Mouse (Mus musculus): ENCODE measurements around the gene Fam129a. TPM values are rescaled to one million over a fixed set of nuclear protein-coding genes. Genes with fewer than 3 reads are reported as not detected.

The Fam129a gene
- polyA plus RNA-seq, 1 experiment from 2014 or later = 16.3 TPM

DNA sequence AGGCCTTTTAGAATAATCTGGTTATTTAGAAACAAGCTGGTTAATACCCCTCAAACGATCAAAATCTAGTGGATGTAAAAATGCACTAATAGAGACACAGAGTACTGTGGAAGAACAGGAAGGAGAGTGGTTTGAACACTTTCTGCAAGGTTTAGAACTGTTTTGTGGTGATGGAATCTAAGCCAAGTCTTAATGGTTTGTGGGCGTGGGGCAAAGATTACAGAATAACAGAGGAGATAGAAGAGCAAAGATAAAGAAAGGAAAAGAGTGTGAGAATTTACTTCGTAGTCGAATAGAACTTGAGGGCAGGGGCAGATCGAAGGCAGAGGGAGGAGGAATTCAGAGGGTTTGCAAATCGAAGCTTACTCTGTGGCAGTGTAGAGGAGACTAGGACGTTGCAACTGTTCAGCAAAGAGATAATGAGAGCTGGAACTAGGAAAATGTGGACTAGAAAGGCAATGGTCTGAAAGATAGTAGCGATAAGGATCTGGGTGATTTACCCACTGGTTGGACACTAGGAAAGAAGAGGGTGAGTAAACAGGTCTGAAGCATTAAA is 182.5 kb downstream of the Fam129a start:
- Histone ChIP-seq H3K4me3 (ENCODE audit: low read depth, low read length) (no peak overlapping the region), H3K9me3 (ENCODE audit: control insufficient read depth, low read length) (no peaks in the 10 kb centered on the region), H3K4me1 (ENCODE audit: control insufficient read depth, insufficient read depth, low read length) (peaks cover 19% of the 10 kb centered on the region), H3K27me3 (replicated peaks; ENCODE audit: control insufficient read depth, insufficient read depth, low read length) (no peaks in the 10 kb centered on the region), H3K36me3 (ENCODE audit: control insufficient read depth, insufficient read depth, low read length) (no peaks in the 10 kb centered on the region), H3K9ac (ENCODE audit: low read depth, low read length) (no peak overlapping the region), H3K4me2 (ENCODE audit: low read depth, low read length) (no peak overlapping the region), H3K27ac (replicated peaks; ENCODE audit: low read depth, low read length) (no peak overlapping the region)
- 81% methylated on average over 8 of the region's 8 CpGs for WGBS
- ATAC-seq (ENCODE audit: low read depth) (no peak), DNase-seq (ENCODE audit: low spot score) (no peak)

DNA sequence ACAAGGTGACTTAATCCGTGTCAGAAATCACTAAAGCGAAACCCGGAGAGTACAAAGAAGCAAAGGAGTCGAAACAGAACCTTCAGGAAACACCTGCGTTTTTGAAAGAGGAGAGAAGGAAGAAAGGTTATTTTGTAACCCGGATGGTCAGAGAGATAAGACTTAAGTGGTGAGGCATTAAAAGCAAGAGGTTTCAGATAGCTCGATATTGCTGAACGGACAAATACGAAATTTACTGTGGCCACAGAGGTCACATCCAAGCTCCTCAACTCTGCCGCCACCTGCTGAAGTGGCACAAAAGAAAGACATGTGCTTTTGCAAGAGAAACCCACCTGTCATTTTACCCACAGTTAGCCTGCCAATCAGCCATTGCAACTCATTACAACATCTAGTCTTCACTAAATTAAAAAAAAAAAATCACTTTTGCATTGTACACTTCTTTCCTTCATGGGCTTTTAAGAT is 183.1 kb downstream of the Fam129a start:
- Histone ChIP-seq H3K27ac (replicated peaks; ENCODE audit: low read depth, low read length) (no peak overlapping the region), H3K4me1 (ENCODE audit: control insufficient read depth, insufficient read depth, low read length) (peaks cover 19% of the 10 kb centered on the region), H3K4me3 (ENCODE audit: low read depth, low read length) (peak overlapping the region; percentile 93), H3K9ac (ENCODE audit: low read depth, low read length) (no peak overlapping the region), H3K27me3 (replicated peaks; ENCODE audit: control insufficient read depth, insufficient read depth, low read length) (no peaks in the 10 kb centered on the region), H3K4me2 (ENCODE audit: low read depth, low read length) (peak overlapping the region; percentile 48), H3K9me3 (ENCODE audit: control insufficient read depth, low read length) (no peaks in the 10 kb centered on the region), H3K36me3 (ENCODE audit: control insufficient read depth, insufficient read depth, low read length) (no peaks in the 10 kb centered on the region)
- 73% methylated on average over 10 of the region's 10 CpGs for WGBS
- ATAC-seq (ENCODE audit: low read depth) = no peak
- DNase-seq (ENCODE audit: low spot score) = no peak

DNA sequence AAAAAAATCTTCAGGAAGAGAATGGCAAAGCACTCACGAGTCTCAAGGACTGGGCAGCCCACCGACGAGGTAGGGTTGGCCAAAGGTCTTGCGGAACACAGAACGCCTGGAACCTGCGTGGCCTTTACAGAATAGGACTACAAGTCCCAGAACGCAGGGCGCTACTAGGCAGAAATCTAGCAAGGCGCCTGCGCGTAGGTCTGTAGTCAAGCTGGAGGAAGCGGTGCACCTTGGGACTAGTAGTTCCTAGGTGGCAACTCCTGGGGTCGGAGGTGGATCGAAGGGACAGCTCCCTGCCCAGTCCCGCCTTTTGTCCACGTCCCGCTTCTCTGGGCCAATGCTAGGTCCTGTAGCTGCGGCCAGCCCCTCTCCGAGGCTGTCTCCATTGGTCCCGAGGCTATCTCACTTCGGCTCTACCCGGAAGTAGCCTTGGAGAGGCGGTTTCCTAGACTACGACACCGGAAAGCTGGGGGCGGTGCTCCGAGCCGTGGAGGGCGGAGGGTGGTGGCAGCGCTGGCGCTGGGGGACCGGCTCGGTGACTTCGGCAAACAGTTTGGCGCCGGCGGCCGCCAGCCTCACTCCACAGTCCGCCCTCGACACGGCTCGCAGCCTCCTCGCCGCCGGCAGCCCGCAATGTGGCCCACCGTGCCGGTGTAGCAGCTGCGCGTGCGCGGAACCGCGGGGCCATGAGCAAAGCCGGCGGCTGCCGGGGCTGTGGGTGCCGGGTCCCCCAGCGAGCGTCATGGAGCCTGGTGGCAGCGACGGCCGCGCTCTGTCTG is 184.1 kb downstream of the Fam129a start, which contains the start of gene Edem3:
TSS of gene Edem3 (plus strand) at position 491 of the 779 bp plus-strand sequence.
- H3K4me1 ChIP-seq (ENCODE audit: control insufficient read depth, insufficient read depth, low read length) = peaks cover 19% of the 10 kb centered on the region
- H3K27me3 ChIP-seq (replicated peaks; ENCODE audit: control insufficient read depth, insufficient read depth, low read length) = no peaks in the 10 kb centered on the region
- H3K36me3 ChIP-seq (ENCODE audit: control insufficient read depth, insufficient read depth, low read length) = peaks cover 4% of the 10 kb centered on the region; the same call in 1 of the 2 replicates
- H3K4me2 ChIP-seq (ENCODE audit: low read depth, low read length) = peak within 1 kb of the TSS; percentile 96
- H3K4me3 ChIP-seq (ENCODE audit: low read depth, low read length) = peak within 1 kb of the TSS; percentile 93
- under 1% methylated on average over 54 of the region's 64 CpGs for WGBS
- H3K27ac ChIP-seq (replicated peaks; ENCODE audit: low read depth, low read length) = peak within 1 kb of the TSS; percentile 88
- no peaks in the 10 kb centered on the region for H3K9me3 ChIP-seq (ENCODE audit: control insufficient read depth, low read length)
- ATAC-seq (ENCODE audit: low read depth) (peak; percentile 99), DNase-seq (ENCODE audit: low spot score) (peak; percentile 100)
- H3K9ac ChIP-seq (ENCODE audit: low read depth, low read length) = peak within 1 kb of the TSS; percentile 80

DNA sequence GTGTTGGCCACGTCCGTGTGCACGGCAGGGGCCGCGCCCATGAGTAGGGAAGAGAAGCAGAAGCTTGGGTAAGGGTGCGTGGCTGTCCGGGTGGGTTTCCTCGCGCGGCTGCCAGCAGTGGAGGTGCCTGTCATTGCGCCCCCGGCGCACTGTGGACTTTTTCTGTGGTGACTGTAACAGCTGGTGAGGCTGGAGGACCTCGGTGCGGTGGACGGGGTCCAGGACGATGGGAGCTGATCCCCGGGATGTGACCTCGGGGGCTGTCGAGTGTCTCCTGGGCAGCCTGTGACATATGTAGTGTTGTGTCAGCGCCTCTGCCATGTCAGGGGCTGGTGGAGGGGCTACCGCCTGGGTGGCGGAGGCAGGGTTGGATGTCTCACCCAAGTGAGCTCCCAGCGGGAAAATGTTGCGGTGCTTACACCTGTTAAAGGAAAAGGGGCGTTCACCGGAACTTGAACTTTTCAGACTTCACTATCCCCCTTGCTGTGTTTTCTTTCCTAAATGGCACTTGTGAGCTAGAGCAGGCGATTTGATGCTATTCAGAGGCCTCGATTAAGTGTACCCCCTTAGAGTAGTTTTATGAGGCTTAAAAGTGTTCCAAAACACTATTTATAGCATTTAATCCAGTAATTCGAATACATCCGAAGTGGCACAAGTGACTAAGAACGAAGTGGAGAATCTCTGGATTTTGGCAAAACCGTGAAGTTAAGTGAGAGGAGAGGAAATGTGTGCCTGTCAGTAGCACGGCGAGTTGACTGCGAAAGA is 184.9 kb downstream of the Fam129a start:
- Histone ChIP-seq H3K36me3 (ENCODE audit: control insufficient read depth, insufficient read depth, low read length) (peaks cover 9% of the 10 kb centered on the region), H3K4me3 (ENCODE audit: low read depth, low read length) (peak overlapping the region; percentile 93), H3K9me3 (ENCODE audit: control insufficient read depth, low read length) (no peaks in the 10 kb centered on the region), H3K9ac (ENCODE audit: low read depth, low read length) (peak overlapping the region; percentile 80), H3K4me2 (ENCODE audit: low read depth, low read length) (peak overlapping the region; percentile 96), H3K27ac (replicated peaks; ENCODE audit: low read depth, low read length) (peak overlapping the region; percentile 88), H3K4me1 (ENCODE audit: control insufficient read depth, insufficient read depth, low read length) (peaks cover 19% of the 10 kb centered on the region), H3K27me3 (replicated peaks; ENCODE audit: control insufficient read depth, insufficient read depth, low read length) (no peaks in the 10 kb centered on the region)
- DNase-seq (ENCODE audit: low spot score) = no peak
- 8% methylated on average over 22 of the region's 36 CpGs for WGBS
- no peak for ATAC-seq (ENCODE audit: low read depth)

DNA sequence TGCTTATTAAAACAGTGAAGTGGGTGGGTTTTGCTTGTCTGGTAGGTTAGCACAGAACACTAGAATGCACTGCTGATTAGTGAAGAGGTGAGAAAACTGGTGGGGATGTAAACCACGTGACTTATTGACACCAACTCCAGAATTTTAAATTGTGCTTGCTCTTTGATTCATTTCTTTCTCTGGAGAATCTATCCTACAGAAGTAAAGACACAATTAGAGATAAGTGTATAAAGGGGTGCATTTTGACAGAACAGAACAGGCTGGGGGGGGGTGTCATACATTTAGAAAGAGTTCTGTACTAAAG is 185.4 kb downstream of the Fam129a start:
- Histone ChIP-seq H3K27ac (replicated peaks; ENCODE audit: low read depth, low read length) (no peak overlapping the region), H3K4me2 (ENCODE audit: low read depth, low read length) (peak overlapping the region; percentile 96), H3K9me3 (ENCODE audit: control insufficient read depth, low read length) (no peaks in the 10 kb centered on the region), H3K27me3 (replicated peaks; ENCODE audit: control insufficient read depth, insufficient read depth, low read length) (no peaks in the 10 kb centered on the region), H3K36me3 (ENCODE audit: control insufficient read depth, insufficient read depth, low read length) (peaks cover 15% of the 10 kb centered on the region), H3K4me1 (ENCODE audit: control insufficient read depth, insufficient read depth, low read length) (peaks cover 19% of the 10 kb centered on the region), H3K4me3 (ENCODE audit: low read depth, low read length) (peak overlapping the region; percentile 93), H3K9ac (ENCODE audit: low read depth, low read length) (peak overlapping the region; percentile 80)
- 33% methylated on average over 1 of the region's 1 CpGs for WGBS
- ATAC-seq (ENCODE audit: low read depth) = no peak
- DNase-seq (ENCODE audit: low spot score) = no peak

DNA sequence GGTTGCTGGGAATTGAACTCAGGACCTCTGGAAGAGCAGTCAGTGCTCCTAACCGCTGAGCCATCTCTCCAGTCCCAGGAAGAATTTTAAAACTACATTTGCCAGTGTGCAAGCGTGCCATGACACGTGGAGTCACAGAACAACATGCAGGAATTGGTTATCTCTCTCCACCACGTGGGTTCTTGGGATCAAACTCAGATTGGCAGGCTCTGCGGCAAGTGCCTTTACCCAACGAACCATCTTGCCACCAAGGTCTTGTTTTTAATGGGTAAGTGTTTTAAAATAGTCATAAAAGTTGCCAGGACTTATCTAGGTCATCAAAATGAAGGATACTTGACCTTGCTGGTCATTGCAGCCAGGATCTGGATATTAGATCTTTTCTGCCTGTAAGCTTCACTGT is 187.3 kb downstream of the Fam129a start:
- Histone ChIP-seq H3K27ac (replicated peaks; ENCODE audit: low read depth, low read length) (no peak overlapping the region), H3K36me3 (ENCODE audit: control insufficient read depth, insufficient read depth, low read length) (peaks cover 30% of the 10 kb centered on the region), H3K4me3 (ENCODE audit: low read depth, low read length) (no peak overlapping the region), H3K4me2 (ENCODE audit: low read depth, low read length) (no peak overlapping the region), H3K9me3 (ENCODE audit: control insufficient read depth, low read length) (no peaks in the 10 kb centered on the region), H3K27me3 (replicated peaks; ENCODE audit: control insufficient read depth, insufficient read depth, low read length) (no peaks in the 10 kb centered on the region), H3K9ac (ENCODE audit: low read depth, low read length) (no peak overlapping the region), H3K4me1 (ENCODE audit: control insufficient read depth, insufficient read depth, low read length) (peaks cover 20% of the 10 kb centered on the region)
- WGBS = 85% methylated on average over 6 of the region's 6 CpGs
- DNase-seq (ENCODE audit: low spot score) (no peak), ATAC-seq (ENCODE audit: low read depth) (no peak)

DNA sequence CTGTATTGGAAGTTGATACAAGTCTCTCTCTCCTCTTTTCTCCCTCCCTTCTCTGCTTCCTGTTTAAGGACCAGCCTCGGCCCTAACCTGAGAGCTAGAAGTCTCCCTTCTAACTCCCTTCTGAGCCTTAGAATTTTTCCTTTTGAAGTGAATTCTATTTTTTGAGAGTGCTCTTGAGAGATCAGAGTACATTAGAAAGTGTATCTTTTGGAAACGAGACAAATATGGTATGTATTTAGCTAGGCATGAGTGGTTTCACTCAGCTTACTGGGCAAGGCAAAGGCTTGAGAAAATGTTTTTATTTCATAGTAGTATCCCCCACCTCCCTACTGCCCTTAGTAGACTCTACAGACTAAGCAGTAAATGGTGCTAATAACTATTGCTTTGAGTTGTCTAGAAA is 188.0 kb downstream of the Fam129a start:
- Histone ChIP-seq H3K4me2 (ENCODE audit: low read depth, low read length) (no peak overlapping the region), H3K9me3 (ENCODE audit: control insufficient read depth, low read length) (no peaks in the 10 kb centered on the region), H3K4me3 (ENCODE audit: low read depth, low read length) (no peak overlapping the region), H3K9ac (ENCODE audit: low read depth, low read length) (no peak overlapping the region), H3K36me3 (ENCODE audit: control insufficient read depth, insufficient read depth, low read length) (peaks cover 31% of the 10 kb centered on the region), H3K27ac (replicated peaks; ENCODE audit: low read depth, low read length) (no peak overlapping the region), H3K4me1 (ENCODE audit: control insufficient read depth, insufficient read depth, low read length) (peaks cover 25% of the 10 kb centered on the region), H3K27me3 (replicated peaks; ENCODE audit: control insufficient read depth, insufficient read depth, low read length) (no peaks in the 10 kb centered on the region)
- WGBS = 31% methylated on average over 2 of the region's 2 CpGs
- DNase-seq (ENCODE audit: low spot score) (no peak), ATAC-seq (ENCODE audit: low read depth) (no peak)

DNA sequence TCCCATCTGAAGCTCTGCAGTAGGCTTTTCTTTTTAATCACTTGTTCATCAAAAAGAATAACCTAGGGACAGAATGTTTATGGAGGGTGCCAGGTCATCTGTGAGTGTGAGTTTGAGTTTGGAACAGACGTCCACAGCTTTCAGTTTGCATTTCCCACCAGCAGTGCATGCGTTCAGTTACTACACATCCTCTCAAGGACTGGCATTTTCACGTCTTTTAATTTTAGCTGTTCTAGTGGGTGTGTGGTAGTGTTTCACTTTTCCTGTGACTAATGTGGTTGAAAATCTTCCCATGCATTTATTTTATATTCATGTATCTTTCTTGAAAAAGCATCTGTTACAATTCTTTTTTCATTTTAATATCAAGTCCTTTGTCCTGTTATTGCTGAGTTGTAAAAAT is 193.2 kb downstream of the Fam129a start:
- 49% methylated on average over 3 of the region's 3 CpGs for WGBS

More for the DNA sequence above, 193.2 kb downstream of the Fam129a start:
- H3K27ac ChIP-seq (replicated peaks; ENCODE audit: low read depth, low read length) = no peak overlapping the region
- no peak overlapping the region for H3K4me2 ChIP-seq (ENCODE audit: low read depth, low read length)
- ATAC-seq (ENCODE audit: low read depth) (no peak), DNase-seq (ENCODE audit: low spot score) (no peak)
- no peak overlapping the region for H3K9ac ChIP-seq (ENCODE audit: low read depth, low read length)
- H3K27me3 ChIP-seq (replicated peaks; ENCODE audit: control insufficient read depth, insufficient read depth, low read length) = no peaks in the 10 kb centered on the region
- no peak overlapping the region for H3K4me3 ChIP-seq (ENCODE audit: low read depth, low read length)
- no peaks in the 10 kb centered on the region for H3K9me3 ChIP-seq (ENCODE audit: control insufficient read depth, low read length)
- 0 out of 2 replicates have a peak, but pooled peaks cover 6% of the 10 kb centered on the region for H3K4me1 ChIP-seq (ENCODE audit: control insufficient read depth, insufficient read depth, low read length)
- H3K36me3 ChIP-seq (ENCODE audit: control insufficient read depth, insufficient read depth, low read length) = peaks cover 35% of the 10 kb centered on the region
